Mouse (Mus musculus) limb, embryonic 15.5 days (tissue): ENCODE results near the gene Zgpat. TPM values are rescaled to one million over a fixed set of nuclear protein-coding genes. Genes with fewer than 3 reads are reported as not detected.
A peak's percentile ranks its signal among the peaks of the same experiment; 100 is the strongest.

Experiments used
- ATAC-seq: fragments of 200-750 bp; cut with Nextera tagmentation; 2 replicates; pipeline ENCODE4 v1.8.0; 2017; ENCODE audit warnings: low read depth, moderate TSS enrichment; ENCODE audit not compliant: insufficient number of reproducible peaks, low FRiP score, low TSS enrichment
- H3K27ac ChIP-seq: fragments of 300-500 bp; sonication (generic); 2 replicates; pipeline ENCODE4 v1.5.1; 2015; ENCODE audit warnings: moderate library complexity, mild to moderate bottlenecking, inconsistent platforms
- H3K27me3 ChIP-seq: fragments of 300-500 bp; sonication (generic); 2 replicates; pipeline ENCODE4 v1.6.1; 2015; ENCODE audit warnings: inconsistent platforms
- H3K36me3 ChIP-seq: fragments of 300-500 bp; sonication (generic); 2 replicates; pipeline ENCODE4 v1.6.1; 2015; ENCODE audit warnings: inconsistent platforms
- H3K4me1 ChIP-seq: fragments of 300-500 bp; sonication (generic); 2 replicates; pipeline ENCODE4 v1.6.1; 2015; ENCODE audit warnings: inconsistent platforms
- H3K4me2 ChIP-seq: fragments of 300-500 bp; sonication (generic); 2 replicates; pipeline ENCODE4 v1.6.1; 2015; ENCODE audit warnings: mild to moderate bottlenecking, inconsistent platforms
- H3K4me3 ChIP-seq: fragments of 300-500 bp; sonication (generic); 2 replicates; pipeline ENCODE4 v1.5.1; 2015; ENCODE audit warnings: mild to moderate bottlenecking, inconsistent platforms
- H3K9ac ChIP-seq: fragments of 300-500 bp; sonication (generic); 2 replicates; pipeline ENCODE4 v1.6.1; 2015; ENCODE audit warnings: inconsistent platforms
- H3K9me3 ChIP-seq: fragments of 300-500 bp; sonication (generic); 2 replicates; pipeline ENCODE4 v1.6.1; 2016; ENCODE audit warnings: inconsistent platforms
- WGBS: fragments of 180-500 bp; shearing (Covaris S2); methylation state at CpG from one replicate; pipeline ENCODE4 v1.1.7; 2015; 5-methylcytosine and 5-hydroxymethylcytosine counted together
- polyA plus RNA-seq: library from polyadenylated mRNA; unstranded; fragments of >200 nt; fragmentation: Nextera tagmentation; extraction: Ambion mirVana; gene quantifications from 2 replicates; pipeline ENCODE4 v1.2.1, GENCODE M21; 2015

Zgpat gene
- polyA plus RNA-seq, 1 experiment from 2014 or later: 40.4 TPM

GRCm38 (mm10) chr2:181365655-181366075, 937 bp downstream of the Zgpat start:
- Histone ChIP-seq H3K4me3 (peak overlapping the region; percentile 91), H3K4me2 (peak overlapping the region; percentile 90), H3K27me3 (no peaks in the 10 kb centered on the region), H3K9me3 (no peaks in the 10 kb centered on the region), H3K9ac (peak overlapping the region; percentile 94), H3K36me3 (peaks cover 38% of the 10 kb centered on the region), H3K4me1 (peaks cover 28% of the 10 kb centered on the region), H3K27ac (peak overlapping the region; percentile 94)
- peak; percentile 61 for ATAC-seq
- 0% methylated on average over 20 of the region's 20 CpGs for WGBS

- Histone ChIP-seq H3K4me1 (peaks cover 20% of the 10 kb centered on the region), H3K4me3 (no peak overlapping the region), H3K27me3 (no peaks in the 10 kb centered on the region), H3K4me2 (no peak overlapping the region), H3K9ac (no peak overlapping the region), H3K9me3 (no peaks in the 10 kb centered on the region), H3K36me3 (peaks cover 17% of the 10 kb centered on the region), H3K27ac (no peak overlapping the region)
- WGBS: 96% methylated on average over 5 of the region's 5 CpGs
- ATAC-seq: no peak
Measured at GRCm38 (mm10) chr2:181370001-181370400, 5.3 kb downstream of the Zgpat start.

- H3K27me3 ChIP-seq: no peaks in the 10 kb centered on the region
- WGBS: 88% methylated on average over 2 of the region's 2 CpGs
Measured at GRCm38 (mm10) chr2:181375787-181376186, 11.1 kb downstream of the Zgpat start.

GRCm38 (mm10) chr2:181377230-181377629, 12.5 kb downstream of the Zgpat start:
- Histone ChIP-seq H3K27ac (no peak overlapping the region), H3K9ac (no peak overlapping the region), H3K9me3 (no peaks in the 10 kb centered on the region), H3K4me1 (no peaks in the 10 kb centered on the region), H3K4me2 (no peak overlapping the region), H3K27me3 (no peaks in the 10 kb centered on the region), H3K36me3 (peaks cover 45% of the 10 kb centered on the region), H3K4me3 (no peak overlapping the region)
- WGBS: 91% methylated on average over 2 of the region's 2 CpGs
- no peak for ATAC-seq

More at GRCm38 (mm10) chr2:181375787-181376186, 11.1 kb downstream of the Zgpat start:
- Histone ChIP-seq H3K4me3 (no peak overlapping the region), H3K27ac (no peak overlapping the region), H3K9ac (no peak overlapping the region), H3K4me1 (no peaks in the 10 kb centered on the region), H3K9me3 (no peaks in the 10 kb centered on the region), H3K4me2 (no peak overlapping the region), H3K36me3 (peaks cover 35% of the 10 kb centered on the region)
- no peak for ATAC-seq

GRCm38 (mm10) chr2:181378701-181379100, 14.0 kb downstream of the Zgpat start:
- Histone ChIP-seq H3K27me3 (no peaks in the 10 kb centered on the region), H3K27ac (no peak overlapping the region), H3K9ac (no peak overlapping the region), H3K4me2 (no peak overlapping the region), H3K36me3 (peaks cover 60% of the 10 kb centered on the region), H3K4me1 (no peaks in the 10 kb centered on the region), H3K9me3 (no peaks in the 10 kb centered on the region), H3K4me3 (no peak overlapping the region)
- ATAC-seq: no peak
- 88% methylated on average over 5 of the region's 5 CpGs for WGBS

GRCm38 (mm10) chr2:181379778-181380177, 15.1 kb downstream of the Zgpat start, which contains the start of gene Lime1:
Gene Lime1 (plus strand): TSS chr2:181380078.
- H3K36me3 ChIP-seq: peaks cover 70% of the 10 kb centered on the region
- H3K27ac ChIP-seq: no peak within 1 kb of the TSS
- no peak within 1 kb of the TSS for H3K4me2 ChIP-seq
- 0 out of 2 replicates have a peak, but pooled peaks cover 5% of the 10 kb centered on the region for H3K4me1 ChIP-seq
- H3K4me3 ChIP-seq: no peak within 1 kb of the TSS
- no peaks in the 10 kb centered on the region for H3K27me3 ChIP-seq
- 94% methylated on average over 12 of the region's 12 CpGs for WGBS
- no peak for ATAC-seq
- no peak within 1 kb of the TSS for H3K9ac ChIP-seq
- H3K9me3 ChIP-seq: no peaks in the 10 kb centered on the region

GRCm38 (mm10) chr2:181380251-181380650, 15.5 kb downstream of the Zgpat start:
- H3K9me3 ChIP-seq: no peaks in the 10 kb centered on the region
- H3K27me3 ChIP-seq: no peaks in the 10 kb centered on the region
- no peak for ATAC-seq
- H3K4me2 ChIP-seq: no peak overlapping the region
- peaks cover 70% of the 10 kb centered on the region for H3K36me3 ChIP-seq
- 90% methylated on average over 5 of the region's 5 CpGs for WGBS
- peaks cover 10% of the 10 kb centered on the region; the same call in 1 of the 2 replicates for H3K4me1 ChIP-seq
- no peak overlapping the region for H3K4me3 ChIP-seq
- H3K27ac ChIP-seq: no peak overlapping the region
- no peak overlapping the region for H3K9ac ChIP-seq

GRCm38 (mm10) chr2:181381107-181381506, 16.4 kb downstream of the Zgpat start:
- peaks cover 75% of the 10 kb centered on the region for H3K36me3 ChIP-seq
- H3K9ac ChIP-seq: no peak overlapping the region
- WGBS: 95% methylated on average over 5 of the region's 5 CpGs
- H3K27ac ChIP-seq: no peak overlapping the region
- H3K4me2 ChIP-seq: no peak overlapping the region
- no peak for ATAC-seq
- no peaks in the 10 kb centered on the region for H3K9me3 ChIP-seq
- no peak overlapping the region for H3K4me3 ChIP-seq
- no peaks in the 10 kb centered on the region for H3K27me3 ChIP-seq
- H3K4me1 ChIP-seq: peaks cover 17% of the 10 kb centered on the region

GRCm38 (mm10) chr2:181381631-181382306, 17.0 kb downstream of the Zgpat start:
- Histone ChIP-seq H3K4me1 (peaks cover 19% of the 10 kb centered on the region), H3K4me3 (no peak overlapping the region), H3K36me3 (peaks cover 79% of the 10 kb centered on the region), H3K9me3 (no peaks in the 10 kb centered on the region), H3K9ac (no peak overlapping the region), H3K4me2 (no peak overlapping the region), H3K27ac (no peak overlapping the region), H3K27me3 (no peaks in the 10 kb centered on the region)
- ATAC-seq: no peak
- WGBS: 86% methylated on average over 6 of the region's 6 CpGs

GRCm38 (mm10) chr2:181384463-181384862, 19.7 kb downstream of the Zgpat start:
- no peak overlapping the region for H3K9ac ChIP-seq
- H3K4me3 ChIP-seq: no peak overlapping the region
- WGBS: 84% methylated on average over 7 of the region's 7 CpGs
- H3K4me2 ChIP-seq: no peak overlapping the region
- ATAC-seq: 0 out of 2 replicates have a peak, but pooled peaks have one; percentile 21
- H3K4me1 ChIP-seq: peaks cover 20% of the 10 kb centered on the region
- peaks cover 69% of the 10 kb centered on the region for H3K36me3 ChIP-seq
- peak overlapping the region; percentile 54 for H3K27ac ChIP-seq
- no peaks in the 10 kb centered on the region for H3K9me3 ChIP-seq
- no peaks in the 10 kb centered on the region for H3K27me3 ChIP-seq

- ATAC-seq: peak; percentile 45; the same call in 1 of the 2 replicates
- 69% methylated on average over 4 of the region's 4 CpGs for WGBS
- Histone ChIP-seq H3K27me3 (no peaks in the 10 kb centered on the region), H3K4me3 (no peak overlapping the region), H3K9me3 (no peaks in the 10 kb centered on the region), H3K4me2 (no peak overlapping the region), H3K36me3 (peaks cover 64% of the 10 kb centered on the region), H3K4me1 (peaks cover 20% of the 10 kb centered on the region), H3K27ac (peak overlapping the region; percentile 65), H3K9ac (no peak overlapping the region)
Measured at GRCm38 (mm10) chr2:181384919-181385391, 20.2 kb downstream of the Zgpat start.

- H3K36me3 ChIP-seq: peaks cover 55% of the 10 kb centered on the region
- H3K9me3 ChIP-seq: no peaks in the 10 kb centered on the region
- peaks cover 20% of the 10 kb centered on the region for H3K4me1 ChIP-seq
- H3K9ac ChIP-seq: no peak overlapping the region
- H3K27me3 ChIP-seq: no peaks in the 10 kb centered on the region
- H3K4me2 ChIP-seq: no peak overlapping the region
- no peak overlapping the region for H3K4me3 ChIP-seq
- 53% methylated on average over 3 of the region's 3 CpGs for WGBS
- H3K27ac ChIP-seq: peak overlapping the region; percentile 65; the same call in 1 of the 2 replicates
- no peak for ATAC-seq
Measured at GRCm38 (mm10) chr2:181385885-181386284, 21.2 kb downstream of the Zgpat start.
